Mouse (Mus musculus): Measurements from ENCODE around the gene Blcap. TPM values are rescaled to one million over a fixed set of nuclear protein-coding genes. Genes with fewer than 3 reads are reported as not detected.
A peak's percentile ranks its signal among the peaks of the same experiment; 100 is the strongest.

Blcap gene
- polyA plus RNA-seq, 1 experiment: 27.1 TPM

- H3K79me2 ChIP-seq (ENCODE audit: control insufficient read depth, insufficient read depth): no peaks in the 10 kb centered on the region
- H3ac ChIP-seq (ENCODE audit: control insufficient read depth, insufficient read length): no peak overlapping the region
- no peaks in the 10 kb centered on the region for H3K36me3 ChIP-seq (ENCODE audit: control insufficient read depth, insufficient read depth)
- H3K4me3 ChIP-seq: no peak overlapping the region
- peaks cover 64% of the 10 kb centered on the region for H3K27me3 ChIP-seq (ENCODE audit: control insufficient read depth, insufficient read depth, insufficient read length)
- TF ChIP-seq MYOG (IDR thresholded peaks at IDR 0.05; ENCODE audit: control insufficient read depth in 1 of 3, insufficient read depth in 1 of 3, insufficient read length in 2 of 3, low read depth in 2 of 3) (peak in 2 of 3 experiments; percentile 53 to 69), MYOD1 (IDR thresholded peaks at IDR 0.05; ENCODE audit: control insufficient read depth in 1 of 3, insufficient read length in 2 of 3, low read depth in 2 of 3) (peak in 2 of 3 experiments; percentile 40 to 78), SRF (IDR thresholded peaks at IDR 0.05; ENCODE audit: control insufficient read depth, insufficient read length, low read depth) (no peak)
- no peak overlapping the region for H3K4me2 ChIP-seq (ENCODE audit: low read depth)
These were observed 57.3 kb downstream of the Blcap start for GRCm38 (mm10) chr2:157513737-157514208.

GRCm38 (mm10) chr2:157512859-157513258, 58.2 kb downstream of the Blcap start:
- no peak overlapping the region for H3ac ChIP-seq (ENCODE audit: control insufficient read depth, insufficient read length)
- no peaks in the 10 kb centered on the region for H3K36me3 ChIP-seq (ENCODE audit: control insufficient read depth, insufficient read depth)
- H3K4me3 ChIP-seq: no peak overlapping the region
- H3K79me2 ChIP-seq (ENCODE audit: control insufficient read depth, insufficient read depth): no peaks in the 10 kb centered on the region
- peaks cover 63% of the 10 kb centered on the region for H3K27me3 ChIP-seq (ENCODE audit: control insufficient read depth, insufficient read depth, insufficient read length)
- TF ChIP-seq MYOG (IDR thresholded peaks at IDR 0.05; ENCODE audit: control insufficient read depth in 1 of 3, insufficient read depth in 1 of 3, insufficient read length in 2 of 3, low read depth in 2 of 3) (no peak), MYOD1 (IDR thresholded peaks at IDR 0.05; ENCODE audit: control insufficient read depth in 1 of 3, insufficient read length in 2 of 3, low read depth in 2 of 3) (no peak), POLR2A (IDR thresholded peaks at IDR 0.05; ENCODE audit: insufficient read length, low read depth) (no peak), SRF (IDR thresholded peaks at IDR 0.05; ENCODE audit: control insufficient read depth, insufficient read length, low read depth) (no peak), MAX (IDR thresholded peaks at IDR 0.05; ENCODE audit: low read depth) (no peak), CEBPB (IDR thresholded peaks at IDR 0.05; ENCODE audit: insufficient read depth, poor library complexity, severe bottlenecking) (no peak), TCF3 (IDR thresholded peaks at IDR 0.05; ENCODE audit: insufficient read length, low read depth) (no peak), TCF12 (IDR thresholded peaks at IDR 0.05; ENCODE audit: insufficient read depth, poor library complexity, severe bottlenecking) (no peak), E2F4 (IDR thresholded peaks at IDR 0.05; ENCODE audit: insufficient read depth) (no peak), POLR2AphosphoS2 (IDR thresholded peaks at IDR 0.05; ENCODE audit: insufficient read length, low read depth) (no peak), USF1 (IDR thresholded peaks at IDR 0.05; ENCODE audit: low read depth) (no peak), REST (IDR thresholded peaks at IDR 0.05; ENCODE audit: insufficient read depth, insufficient read length) (no peak)
- no peak overlapping the region for H3K4me2 ChIP-seq (ENCODE audit: low read depth)

- H3K4me3 ChIP-seq: no peak overlapping the region
- no peaks in the 10 kb centered on the region for H3K79me2 ChIP-seq (ENCODE audit: control insufficient read depth, insufficient read depth)
- H3ac ChIP-seq (ENCODE audit: control insufficient read depth, insufficient read length): no peak overlapping the region
- no peaks in the 10 kb centered on the region for H3K36me3 ChIP-seq (ENCODE audit: control insufficient read depth, insufficient read depth)
- no peak overlapping the region for H3K4me2 ChIP-seq (ENCODE audit: low read depth)
- TF ChIP-seq MYOG (IDR thresholded peaks at IDR 0.05; ENCODE audit: control insufficient read depth in 1 of 3, insufficient read depth in 1 of 3, insufficient read length in 2 of 3, low read depth in 2 of 3) (no peak), POLR2AphosphoS2 (IDR thresholded peaks at IDR 0.05; ENCODE audit: insufficient read length, low read depth) (no peak), USF1 (IDR thresholded peaks at IDR 0.05; ENCODE audit: low read depth) (no peak), MAX (IDR thresholded peaks at IDR 0.05; ENCODE audit: low read depth) (no peak), MYOD1 (IDR thresholded peaks at IDR 0.05; ENCODE audit: control insufficient read depth in 1 of 3, insufficient read length in 2 of 3, low read depth in 2 of 3) (no peak), POLR2A (IDR thresholded peaks at IDR 0.05; ENCODE audit: insufficient read length, low read depth) (no peak), TCF3 (IDR thresholded peaks at IDR 0.05; ENCODE audit: insufficient read length, low read depth) (no peak), E2F4 (IDR thresholded peaks at IDR 0.05; ENCODE audit: insufficient read depth) (no peak), TCF12 (IDR thresholded peaks at IDR 0.05; ENCODE audit: insufficient read depth, poor library complexity, severe bottlenecking) (no peak), REST (IDR thresholded peaks at IDR 0.05; ENCODE audit: insufficient read depth, insufficient read length) (no peak), SRF (IDR thresholded peaks at IDR 0.05; ENCODE audit: control insufficient read depth, insufficient read length, low read depth) (no peak), CEBPB (IDR thresholded peaks at IDR 0.05; ENCODE audit: insufficient read depth, poor library complexity, severe bottlenecking) (no peak)
- H3K27me3 ChIP-seq (ENCODE audit: control insufficient read depth, insufficient read depth, insufficient read length): peaks cover 71% of the 10 kb centered on the region
These were observed 61.0 kb downstream of the Blcap start for GRCm38 (mm10) chr2:157510031-157510430.

- peaks cover 64% of the 10 kb centered on the region for H3K27me3 ChIP-seq (ENCODE audit: control insufficient read depth, insufficient read depth, insufficient read length)
- H3ac ChIP-seq (ENCODE audit: control insufficient read depth, insufficient read length): no peak overlapping the region
- H3K4me3 ChIP-seq: no peak overlapping the region
- H3K36me3 ChIP-seq (ENCODE audit: control insufficient read depth, insufficient read depth): no peaks in the 10 kb centered on the region
- no peaks in the 10 kb centered on the region for H3K79me2 ChIP-seq (ENCODE audit: control insufficient read depth, insufficient read depth)
- no peak overlapping the region for H3K4me2 ChIP-seq (ENCODE audit: low read depth)
- no peak for TF ChIP-seq CEBPB (IDR thresholded peaks at IDR 0.05; ENCODE audit: insufficient read depth, poor library complexity, severe bottlenecking)
- no peak for TF ChIP-seq MYOG (IDR thresholded peaks at IDR 0.05; ENCODE audit: control insufficient read depth in 1 of 3, insufficient read depth in 1 of 3, insufficient read length in 2 of 3, low read depth in 2 of 3)
- no peak for TF ChIP-seq SRF (IDR thresholded peaks at IDR 0.05; ENCODE audit: control insufficient read depth, insufficient read length, low read depth)
- no peak for TF ChIP-seq REST (IDR thresholded peaks at IDR 0.05; ENCODE audit: insufficient read depth, insufficient read length)
- no peak for TF ChIP-seq E2F4 (IDR thresholded peaks at IDR 0.05; ENCODE audit: insufficient read depth)
- no peak for TF ChIP-seq MYOD1 (IDR thresholded peaks at IDR 0.05; ENCODE audit: control insufficient read depth in 1 of 3, insufficient read length in 2 of 3, low read depth in 2 of 3)
- no peak for TF ChIP-seq USF1 (IDR thresholded peaks at IDR 0.05; ENCODE audit: low read depth)
- TF ChIP-seq POLR2AphosphoS2 (IDR thresholded peaks at IDR 0.05; ENCODE audit: insufficient read length, low read depth): no peak
- TF ChIP-seq TCF12 (IDR thresholded peaks at IDR 0.05; ENCODE audit: insufficient read depth, poor library complexity, severe bottlenecking): no peak
These were observed 61.9 kb downstream of the Blcap start for GRCm38 (mm10) chr2:157509182-157509581.

- Histone ChIP-seq H3K79me2 (ENCODE audit: control insufficient read depth, insufficient read depth) (no peaks in the 10 kb centered on the region), H3K27me3 (ENCODE audit: control insufficient read depth, insufficient read depth, insufficient read length) (peaks cover 70% of the 10 kb centered on the region), H3ac (ENCODE audit: control insufficient read depth, insufficient read length) (no peak overlapping the region), H3K4me3 (no peak overlapping the region), H3K36me3 (ENCODE audit: control insufficient read depth, insufficient read depth) (no peaks in the 10 kb centered on the region), H3K4me2 (ENCODE audit: low read depth) (no peak overlapping the region)
- TF ChIP-seq POLR2AphosphoS2 (IDR thresholded peaks at IDR 0.05; ENCODE audit: insufficient read length, low read depth) (no peak), CEBPB (IDR thresholded peaks at IDR 0.05; ENCODE audit: insufficient read depth, poor library complexity, severe bottlenecking) (no peak), E2F4 (IDR thresholded peaks at IDR 0.05; ENCODE audit: insufficient read depth) (no peak), REST (IDR thresholded peaks at IDR 0.05; ENCODE audit: insufficient read depth, insufficient read length) (no peak)
These were observed 64.3 kb downstream of the Blcap start for GRCm38 (mm10) chr2:157506779-157507178.

Other genes with a start within 250 kb of the Blcap start
- gene Ghrh, start 223.8 kb downstream of the Blcap start, polyA plus RNA-seq (2012; fragmentation: generic; extraction: Trizol): not detected
- 64.5 TPM for gene Manbal, start 203.7 kb downstream of the Blcap start, polyA plus RNA-seq (2012; fragmentation: generic; extraction: Trizol)
- gene Src, start 152.8 kb downstream of the Blcap start, polyA plus RNA-seq (2012; fragmentation: generic; extraction: Trizol): 20.3 TPM
- 1.1 TPM for gene Nnat, start 11.2 kb downstream of the Blcap start, polyA plus RNA-seq (2012; fragmentation: generic; extraction: Trizol)
- gene Ctnnbl1, start 166.1 kb upstream of the Blcap start, polyA plus RNA-seq (2012; fragmentation: generic; extraction: Trizol): 35.0 TPM